9 mouse cellular contexts compared by ENCODE assay signal in genomic region chr11:49271334-49271733, GRCm38 (mm10). TPM values are rescaled to one million over a fixed set of nuclear protein-coding genes. Genes with fewer than 3 reads are reported as not detected.
DNase-seq lines count a peak whose midpoint lies in the region; ATAC-seq and TF ChIP-seq lines count a peak whose summit lies in the region.
"Had no signal": no experiment of that assay in that cellular context is flagged by ENCODE, and none has a peak within 500 bp of the region (broad histone marks: within the 10 kb centered on the region; RNA-seq: fewer than 3 reads in every experiment).

No protein-coding gene starts in this region.

- H3K4me3 ChIP-seq in MEL (ENCODE audit: control insufficient read depth in 1 of 2, insufficient read depth in 1 of 2, low read depth in 2 of 2, low read length in 2 of 2): no peak overlapping the region
- no peak overlapping the region for H3K4me3 ChIP-seq in heart, postnatal 0 days (ENCODE audit: low read depth, low read length)

- WGBS in heart, postnatal 0 days: 31% methylated on average over 7 of the region's 7 CpGs

- no peak overlapping the region for H3K4me2 ChIP-seq in heart, postnatal 0 days (ENCODE audit: low read depth, low read length)

- ATAC-seq in heart, postnatal 0 days (ENCODE audit: insufficient read depth, low read depth): 0 out of 2 replicates have a peak, but pooled peaks have one; percentile 30

- H3K27me3 ChIP-seq in MEL (ENCODE audit: control insufficient read depth in 1 of 2, insufficient read depth in 2 of 2, low read length in 2 of 2): peaks cover 2 to 5% of the 10 kb centered on the region in 2 experiments; a peak in 2 of 4 replicates
- H3K27me3 ChIP-seq in heart, postnatal 0 days (ENCODE audit: control insufficient read depth, insufficient read depth, low read length): no peaks in the 10 kb centered on the region

- no peak overlapping the region for H3K27ac ChIP-seq in MEL (ENCODE audit: control insufficient read depth, low read depth, low read length)
- no peak overlapping the region for H3K27ac ChIP-seq in heart, postnatal 0 days (ENCODE audit: low read depth)
- H3K27ac ChIP-seq: macrophage had no signal

- no peak for TF ChIP-seq POLR2A in MEL (IDR thresholded peaks at IDR 0.05; ENCODE audit: control insufficient read depth in 1 of 2, insufficient read depth in 1 of 2, low read depth in 1 of 2, low read length in 2 of 2, poor library complexity in 1 of 2)

- H3K4me1 ChIP-seq in MEL (ENCODE audit: control insufficient read depth in 1 of 2, insufficient read depth in 2 of 2, low read length in 2 of 2): no peaks in the 10 kb centered on the region
- H3K4me1 ChIP-seq in heart, postnatal 0 days (ENCODE audit: control insufficient read depth, insufficient read depth): peaks cover 20% of the 10 kb centered on the region; the same call in 1 of the 2 replicates

- no peak for TF ChIP-seq EP300 in MEL (IDR thresholded peaks at IDR 0.05; ENCODE audit: low read depth in 1 of 2, low read length in 2 of 2)
- TF ChIP-seq EP300 in heart, postnatal 0 days (IDR thresholded peaks at IDR 0.05; ENCODE audit: low read depth): no peak

- no peaks in the 10 kb centered on the region for H3K79me2 ChIP-seq in MEL (ENCODE audit: control insufficient read depth, insufficient read depth, low read length, poor library complexity)

- DNase-seq in layer of hippocampus, adult 9-10 months (ENCODE audit: low spot score): peak; percentile 55
- DNase-seq in layer of hippocampus, postnatal 36 days: no peak
- DNase-seq in MEL (ENCODE audit: low read depth, low spot score): peak; percentile 86
- DNase-seq in c-Kit-positive CD71-positive TER-119-positive erythroid progenitor cells, embryonic 14.5 days (ENCODE audit: low spot score): peak; percentile 58
- peak; percentile 67 for DNase-seq in heart, postnatal 0 days (ENCODE audit: low spot score)
- peak; percentile 65 for DNase-seq in lung, postnatal 10 days
- DNase-seq in spleen, postnatal 36 days (ENCODE audit: low spot score in 2 of 2): peak; percentile 35 to 39
- DNase-seq in ovary, postnatal 36 days (ENCODE audit: low spot score): no peak

- peak; percentile 90 for TF ChIP-seq RAD21 in MEL (IDR thresholded peaks at IDR 0.05; ENCODE audit: low read depth, low read length)

- H3K9me3 ChIP-seq in MEL (replicated peaks; ENCODE audit: insufficient read depth, low read length): no peaks in the 10 kb centered on the region
- H3K9me3 ChIP-seq in heart, postnatal 0 days (replicated peaks; ENCODE audit: control insufficient read depth, low read length): no peaks in the 10 kb centered on the region

- no peak overlapping the region for H3K9ac ChIP-seq in MEL (ENCODE audit: control insufficient read depth, low read depth, low read length, poor library complexity, severe bottlenecking)
- no peak overlapping the region for H3K9ac ChIP-seq in heart, postnatal 0 days (replicated peaks; ENCODE audit: low read depth, low read length)

- TF ChIP-seq CTCF in MEL (IDR thresholded peaks at IDR 0.05 in 2 of 3, conservative IDR thresholded peaks at IDR 0.05 in 1 of 3; ENCODE audit: control insufficient read depth in 1 of 3, insufficient read depth in 1 of 3, low read depth in 2 of 3, low read length in 3 of 3, poor library complexity in 1 of 3, severe bottlenecking in 1 of 3): peak; percentile 55 to 88 (median 70)
- peak; percentile 83 for TF ChIP-seq CTCF in heart, postnatal 0 days (IDR thresholded peaks at IDR 0.05; ENCODE audit: low read depth)

- no peaks in the 10 kb centered on the region for H3K36me3 ChIP-seq in MEL (ENCODE audit: control insufficient read depth in 1 of 2, insufficient read depth in 2 of 2, low read length in 2 of 2)
- H3K36me3 ChIP-seq in heart, postnatal 0 days (replicated peaks; ENCODE audit: control insufficient read depth, insufficient read depth, low read length): no peaks in the 10 kb centered on the region

TF ChIP-seq in MEL, 35 proteins besides CTCF, POLR2A, EP300 and RAD21:
- peak; percentile 97 for TF ChIP-seq ZC3H11A (IDR thresholded peaks at IDR 0.05; ENCODE audit: low read depth, low read length)
- TF ChIP-seq BHLHE40 (IDR thresholded peaks at IDR 0.05; ENCODE audit: borderline replicate concordance, low read depth, low read length): 0 out of 2 replicates have a peak, but pooled peaks have one; percentile 33
- TF ChIP-seq MAX (IDR thresholded peaks at IDR 0.05; ENCODE audit: low read length): no peak
- no peak for TF ChIP-seq ETS1 (IDR thresholded peaks at IDR 0.05; ENCODE audit: low read depth, low read length)
- peak; percentile 93 for TF ChIP-seq SMC3 (IDR thresholded peaks at IDR 0.05; ENCODE audit: low read depth, low read length)

RNA-seq across cellular contexts. Expression of gene Olfr1393, which starts 6.8 kb away (rescaled TPM):
- not detected for total RNA-seq in layer of hippocampus, postnatal 36 days (2021)
- total RNA-seq in MEL (2012; rRNA removed): not detected in 2 replicates
- not detected for polyA plus RNA-seq in MEL (2012; ENCODE audit: insufficient read depth in 1 of 2, insufficient read length in 2 of 2, low read depth in 1 of 2, low replicate concordance in 2 of 2, missing spikeins in 1 of 2)
- not detected in 2 replicates for total RNA-seq in heart, postnatal 0 days (2014; rRNA removed; ENCODE audit: low replicate concordance)
- 0.19 and 0.30 TPM in 2 replicates for polyA plus RNA-seq in heart, postnatal 0 days (2015; fragmentation: Nextera tagmentation; extraction: Ambion mirVana)
- polyA plus RNA-seq: macrophage had no signal

RNA-seq across cellular contexts. Expression of gene Olfr1392, which starts 13.7 kb away (rescaled TPM):
- not detected for total RNA-seq in layer of hippocampus, postnatal 36 days (2021)
- not detected in 2 replicates for total RNA-seq in MEL (2012; rRNA removed)
- polyA plus RNA-seq in MEL (2012; ENCODE audit: insufficient read depth in 1 of 2, insufficient read length in 2 of 2, low read depth in 1 of 2, low replicate concordance in 2 of 2, missing spikeins in 1 of 2): not detected
- not detected in 2 replicates for total RNA-seq in heart, postnatal 0 days (2014; rRNA removed; ENCODE audit: low replicate concordance)
- polyA plus RNA-seq in heart, postnatal 0 days (2015; fragmentation: Nextera tagmentation; extraction: Ambion mirVana): not detected in 2 replicates

RNA-seq across cellular contexts. Expression of gene Mgat1, which starts 27.3 kb away (rescaled TPM):
- 10 to 100 TPM; 52.0 to 54.4 TPM for total RNA-seq in layer of hippocampus, postnatal 36 days (2021)
- 41.1 and 41.9 TPM in 2 replicates for total RNA-seq in MEL (2012; rRNA removed)
- 10 to 100 TPM in 1 of 2 experiments, not detected in 1; 44.3 TPM for polyA plus RNA-seq in MEL (2012; ENCODE audit: insufficient read depth in 1 of 2, insufficient read length in 2 of 2, low read depth in 1 of 2, low replicate concordance in 2 of 2, missing spikeins in 1 of 2)
- 115 and 163 TPM in 2 replicates for total RNA-seq in heart, postnatal 0 days (2014; rRNA removed; ENCODE audit: low replicate concordance)
- polyA plus RNA-seq in heart, postnatal 0 days (2015; fragmentation: Nextera tagmentation; extraction: Ambion mirVana): 42.3 and 45.7 TPM in 2 replicates

RNA-seq across cellular contexts. Expression of gene Olfr10, which starts 33.2 kb away (rescaled TPM):
- not detected for total RNA-seq in layer of hippocampus, postnatal 36 days (2021)
- not detected in 2 replicates for total RNA-seq in MEL (2012; rRNA removed)
- not detected for polyA plus RNA-seq in MEL (2012; ENCODE audit: insufficient read depth in 1 of 2, insufficient read length in 2 of 2, low read depth in 1 of 2, low replicate concordance in 2 of 2, missing spikeins in 1 of 2)
- total RNA-seq in heart, postnatal 0 days (2014; rRNA removed; ENCODE audit: low replicate concordance): not detected in 2 replicates
- not detected in 2 replicates for polyA plus RNA-seq in heart, postnatal 0 days (2015; fragmentation: Nextera tagmentation; extraction: Ambion mirVana)
- polyA plus RNA-seq: macrophage had no signal

RNA-seq across cellular contexts. Expression of gene Olfr1391, which starts 51.2 kb away (rescaled TPM):
- total RNA-seq in layer of hippocampus, postnatal 36 days (2021): not detected
- not detected in 2 replicates for total RNA-seq in MEL (2012; rRNA removed)
- polyA plus RNA-seq in MEL (2012; ENCODE audit: insufficient read depth in 1 of 2, insufficient read length in 2 of 2, low read depth in 1 of 2, low replicate concordance in 2 of 2, missing spikeins in 1 of 2): not detected
- total RNA-seq in heart, postnatal 0 days (2014; rRNA removed; ENCODE audit: low replicate concordance): not detected in 2 replicates
- not detected in 2 replicates for polyA plus RNA-seq in heart, postnatal 0 days (2015; fragmentation: Nextera tagmentation; extraction: Ambion mirVana)
- polyA plus RNA-seq: macrophage had no signal

Comparison
In these comparisons a context has a peak if more than half of its experiments do, and no peak if none do; other contexts are left out.
1. DNase-seq: peak in layer of hippocampus, adult 9-10 months (single experiment), MEL (single experiment), c-Kit-positive CD71-positive TER-119-positive erythroid progenitor cells, embryonic 14.5 days (single experiment), heart, postnatal 0 days (single experiment), lung, postnatal 10 days (single experiment) and spleen, postnatal 36 days (2 of 2); none in layer of hippocampus, postnatal 36 days (0 of 2) and ovary, postnatal 36 days (single experiment).